Mouse (Mus musculus) WW6 (cell line): ENCODE data around the gene Abcg1.
A peak's percentile ranks its signal among the peaks of the same experiment; 100 is the strongest.

Source experiments
- DNase-seq: peaks from one replicate; pipeline ENCODE4 v3.0.0-alpha.2; 2013; ENCODE audit warnings: low read depth, low spot score

The Abcg1 gene

GRCm38 (mm10) chr17:31040421-31040820 is 17.1 kb upstream of the Abcg1 start:
- DNase-seq, result no peak

GRCm38 (mm10) chr17:31042751-31043150 is 14.7 kb upstream of the Abcg1 start:
- no peak for DNase-seq

- DNase-seq, result no peak
Measured at GRCm38 (mm10) chr17:31057891-31058744, 643 bp downstream of the Abcg1 start.

- no peak for DNase-seq
Measured at GRCm38 (mm10) chr17:31058745-31059085, 1.2 kb downstream of the Abcg1 start.

- DNase-seq, result no peak
Measured at GRCm38 (mm10) chr17:31060196-31060587, 2.7 kb downstream of the Abcg1 start.

- no peak for DNase-seq
Measured at GRCm38 (mm10) chr17:31060588-31061345, 3.3 kb downstream of the Abcg1 start.

- DNase-seq, result no peak
Measured at GRCm38 (mm10) chr17:31061346-31062095, 4.0 kb downstream of the Abcg1 start.

GRCm38 (mm10) chr17:31066058-31066457 is 8.6 kb downstream of the Abcg1 start:
- DNase-seq, result no peak

- no peak for DNase-seq
Measured at GRCm38 (mm10) chr17:31067051-31067450, 9.6 kb downstream of the Abcg1 start.

GRCm38 (mm10) chr17:31069121-31069520 is 11.6 kb downstream of the Abcg1 start:
- DNase-seq, result no peak

- no peak for DNase-seq
Measured at GRCm38 (mm10) chr17:31069845-31070244, 12.4 kb downstream of the Abcg1 start.

- DNase-seq, result no peak
Measured at GRCm38 (mm10) chr17:31070403-31071185, 13.1 kb downstream of the Abcg1 start.

- no peak for DNase-seq
Measured at GRCm38 (mm10) chr17:31071421-31072301, 14.2 kb downstream of the Abcg1 start.

- DNase-seq, result no peak
Measured at GRCm38 (mm10) chr17:31072872-31073271, 15.4 kb downstream of the Abcg1 start.

- DNase-seq, result peak; percentile 63
Measured at GRCm38 (mm10) chr17:31073273-31074052, 16.0 kb downstream of the Abcg1 start.

GRCm38 (mm10) chr17:31074053-31074590 is 16.6 kb downstream of the Abcg1 start:
- DNase-seq, result no peak

GRCm38 (mm10) chr17:31074666-31075065 is 17.2 kb downstream of the Abcg1 start:
- no peak for DNase-seq

- DNase-seq, result no peak
Measured at GRCm38 (mm10) chr17:31075471-31075870, 18.0 kb downstream of the Abcg1 start.

- DNase-seq, result no peak
Measured at GRCm38 (mm10) chr17:31077561-31077960, 20.1 kb downstream of the Abcg1 start.
